Mouse (Mus musculus) intestine, embryonic 15.5 days (tissue): Measurements from ENCODE around the gene Fopnl. TPM values are rescaled to one million over a fixed set of nuclear protein-coding genes. Genes with fewer than 3 reads are reported as not detected.

Source experiments
- ATAC-seq: fragments of 200-750 bp; cut with Nextera tagmentation; 2 replicates; pipeline ENCODE4 v1.8.0; 2017; ENCODE audit warnings: moderate TSS enrichment, moderate library complexity
- H3K27ac ChIP-seq: fragments of 300-500 bp; sonication (generic); 2 replicates; pipeline ENCODE4 v1.5.1; 2015; ENCODE audit warnings: mild to moderate bottlenecking, inconsistent platforms
- H3K27me3 ChIP-seq: fragments of 300-500 bp; sonication (generic); replicated peaks from 2 replicates; pipeline ENCODE4 v1.6.1; 2015; ENCODE audit warnings: inconsistent platforms
- H3K36me3 ChIP-seq: fragments of 300-500 bp; sonication (generic); 2 replicates; pipeline ENCODE4 v1.6.1; 2015; ENCODE audit warnings: inconsistent platforms
- H3K4me1 ChIP-seq: fragments of 300-500 bp; sonication (generic); replicated peaks from 2 replicates; pipeline ENCODE4 v1.6.1; 2015; ENCODE audit warnings: inconsistent platforms
- H3K4me2 ChIP-seq: fragments of 300-500 bp; sonication (generic); replicated peaks from 2 replicates; pipeline ENCODE4 v1.6.1; 2015; ENCODE audit warnings: mild to moderate bottlenecking, inconsistent platforms
- H3K4me3 ChIP-seq: fragments of 300-500 bp; sonication (generic); replicated peaks from 2 replicates; pipeline ENCODE4 v1.5.1; 2015; ENCODE audit warnings: inconsistent platforms
- H3K9ac ChIP-seq: fragments of 300-500 bp; sonication (generic); 2 replicates; pipeline ENCODE4 v1.6.1; 2015; ENCODE audit warnings: inconsistent platforms
- H3K9me3 ChIP-seq: fragments of 300-500 bp; sonication (generic); 2 replicates; pipeline ENCODE4 v1.6.1; 2016; ENCODE audit warnings: inconsistent platforms
- WGBS: fragments of 180-500 bp; shearing (Covaris S2); methylation state at CpG from one replicate; pipeline ENCODE4 v1.1.7; 2015; 5-methylcytosine and 5-hydroxymethylcytosine counted together
- polyA plus RNA-seq: library from polyadenylated mRNA; unstranded; fragments of >200 nt; fragmentation: Nextera tagmentation; extraction: Ambion mirVana; gene quantifications from 2 replicates; pipeline ENCODE4 v1.2.1, GENCODE M21; 2015

The Fopnl gene
- polyA plus RNA-seq, 1 experiment from 2014 or later = 127 TPM

- Histone ChIP-seq H3K9me3 (no peaks in the 10 kb centered on the region), H3K9ac (no peak overlapping the region), H3K4me3 (no peak overlapping the region), H3K27me3 (no peaks in the 10 kb centered on the region), H3K27ac (no peak overlapping the region), H3K36me3 (peaks cover 14% of the 10 kb centered on the region), H3K4me1 (0 out of 2 replicates have a peak, but pooled peaks cover 2% of the 10 kb centered on the region), H3K4me2 (no peak overlapping the region)
- ATAC-seq = peak; percentile 85
- 64% methylated on average over 7 of the region's 7 CpGs for WGBS
Observed at GRCm38 (mm10) chr16:14303676-14304075, 13.5 kb downstream of the Fopnl start.

GRCm38 (mm10) chr16:14303148-14303547 lies 14.1 kb downstream of the Fopnl start:
- Histone ChIP-seq H3K4me2 (no peak overlapping the region), H3K27ac (no peak overlapping the region), H3K36me3 (peaks cover 14% of the 10 kb centered on the region), H3K4me1 (0 out of 2 replicates have a peak, but pooled peaks cover 2% of the 10 kb centered on the region), H3K27me3 (no peaks in the 10 kb centered on the region), H3K9me3 (no peaks in the 10 kb centered on the region), H3K9ac (no peak overlapping the region), H3K4me3 (no peak overlapping the region)
- ATAC-seq = no peak
- 77% methylated on average over 2 of the region's 2 CpGs for WGBS

DNA sequence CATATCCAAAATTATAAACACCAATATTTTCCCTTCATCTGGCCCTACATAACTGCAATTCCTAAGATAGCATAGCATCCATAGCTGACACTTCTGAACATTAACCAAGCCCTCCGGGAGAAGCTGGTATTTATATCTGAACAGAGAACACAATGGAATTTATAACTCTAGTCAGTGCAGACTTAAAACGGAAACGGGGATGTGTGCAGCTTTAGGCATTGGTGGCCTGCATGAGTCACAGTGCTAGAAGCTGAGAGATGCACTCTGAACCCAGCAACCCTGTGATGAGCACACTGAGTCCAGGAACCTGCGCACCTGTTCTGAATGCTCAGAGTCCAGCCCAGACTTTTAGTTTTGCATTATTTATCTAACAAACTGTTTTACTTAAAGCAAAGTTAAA lies 18.7 kb downstream of the Fopnl start:
- Histone ChIP-seq H3K4me2 (no peak overlapping the region), H3K27me3 (no peaks in the 10 kb centered on the region), H3K27ac (no peak overlapping the region), H3K9ac (no peak overlapping the region), H3K4me3 (no peak overlapping the region), H3K9me3 (no peaks in the 10 kb centered on the region), H3K4me1 (no peaks in the 10 kb centered on the region; the same call in none of the 2 replicates), H3K36me3 (peaks cover 14% of the 10 kb centered on the region; the same call in 1 of the 2 replicates)
- 67% methylated on average over 4 of the region's 4 CpGs for WGBS
- no peak for ATAC-seq

DNA sequence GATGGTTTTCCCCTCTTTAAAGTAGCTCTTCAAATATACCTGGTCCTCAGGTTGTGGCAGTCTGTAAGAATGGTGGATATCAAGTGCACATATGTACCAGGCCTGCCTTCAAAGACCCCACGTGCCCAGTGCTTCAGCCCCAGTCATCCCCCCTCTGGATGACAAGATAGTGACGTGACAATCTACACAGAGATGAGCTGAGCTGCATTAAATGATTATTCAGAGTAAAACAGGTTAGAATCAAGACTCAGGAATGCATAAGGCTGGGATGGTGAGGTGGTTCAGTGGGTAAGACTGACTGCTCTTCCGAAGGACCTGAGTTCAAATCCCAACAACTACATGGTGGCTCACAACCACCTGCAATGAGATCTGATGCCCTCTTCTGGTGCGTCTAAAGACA lies 19.5 kb downstream of the Fopnl start:
- Histone ChIP-seq H3K4me2 (no peak overlapping the region), H3K4me1 (peaks cover 3% of the 10 kb centered on the region), H3K36me3 (peaks cover 12% of the 10 kb centered on the region; the same call in 1 of the 2 replicates), H3K4me3 (no peak overlapping the region), H3K9me3 (no peaks in the 10 kb centered on the region), H3K9ac (no peak overlapping the region), H3K27me3 (no peaks in the 10 kb centered on the region), H3K27ac (0 out of 2 replicates have a peak overlapping the region, but pooled peaks have one; percentile 56)
- WGBS = 95% methylated on average over 4 of the region's 4 CpGs
- no peak for ATAC-seq

DNA sequence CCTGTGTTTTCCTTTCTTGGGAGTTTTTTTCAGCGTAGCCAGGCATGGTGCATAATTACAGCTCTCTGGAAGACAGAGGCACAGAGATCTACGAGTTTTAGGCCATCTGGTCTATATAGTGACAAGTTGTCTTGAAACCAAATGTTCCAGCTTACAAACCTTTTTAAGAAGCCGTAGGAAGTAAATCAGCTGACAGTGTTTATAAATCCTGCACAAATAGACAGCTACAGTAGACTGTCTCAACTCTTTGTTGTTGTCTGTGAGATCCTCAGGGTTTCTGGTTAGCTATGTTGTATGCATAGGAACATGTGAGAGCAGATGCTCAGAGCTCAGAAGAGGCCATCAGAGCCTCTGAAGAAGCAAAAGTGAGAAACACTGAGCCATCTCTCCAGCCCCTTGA lies 20.1 kb downstream of the Fopnl start:
- Histone ChIP-seq H3K4me2 (no peak overlapping the region), H3K27ac (peak overlapping the region; percentile 56; the same call in 1 of the 2 replicates), H3K27me3 (no peaks in the 10 kb centered on the region), H3K36me3 (peaks cover 10% of the 10 kb centered on the region; the same call in 1 of the 2 replicates), H3K9ac (no peak overlapping the region), H3K4me3 (no peak overlapping the region), H3K4me1 (peaks cover 8% of the 10 kb centered on the region), H3K9me3 (no peaks in the 10 kb centered on the region)
- 60% methylated on average over 3 of the region's 3 CpGs for WGBS
- ATAC-seq = no peak

DNA sequence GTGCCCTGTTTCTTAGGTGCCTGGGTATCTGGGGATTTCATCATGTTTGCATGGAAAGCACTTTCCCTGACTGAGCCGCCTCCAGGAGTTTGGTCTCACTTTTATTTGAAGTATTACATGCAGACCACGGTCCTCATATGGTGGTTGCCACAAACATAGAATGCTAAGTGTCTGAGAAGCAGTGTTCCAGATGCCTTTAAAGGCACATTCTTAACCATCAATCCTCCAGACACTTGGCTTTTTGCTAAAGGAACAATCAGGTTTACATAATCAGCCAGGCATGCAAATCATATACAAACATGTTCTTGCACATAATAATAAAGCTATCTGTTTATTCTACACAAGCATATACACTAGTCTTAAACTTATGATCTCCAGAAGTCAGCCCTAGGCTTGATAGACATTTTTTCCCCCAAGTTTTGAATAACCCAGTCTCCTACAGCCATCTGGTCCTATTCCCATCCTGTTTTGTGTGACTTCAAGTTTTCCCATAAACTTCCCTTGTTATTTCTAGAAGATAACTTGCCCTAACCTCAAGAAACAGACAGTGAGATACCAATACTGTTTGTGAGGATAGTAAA lies 20.6 kb downstream of the Fopnl start:
- Histone ChIP-seq H3K4me2 (no peak overlapping the region), H3K27me3 (no peaks in the 10 kb centered on the region), H3K27ac (peak overlapping the region; percentile 56), H3K4me3 (no peak overlapping the region), H3K36me3 (peaks cover 9% of the 10 kb centered on the region; the same call in 1 of the 2 replicates), H3K4me1 (peaks cover 8% of the 10 kb centered on the region), H3K9me3 (no peaks in the 10 kb centered on the region), H3K9ac (no peak overlapping the region)
- no peak for ATAC-seq
- 43% methylated on average over 2 of the region's 2 CpGs for WGBS

GRCm38 (mm10) chr16:14295291-14295690 lies 21.9 kb downstream of the Fopnl start:
- H3K4me2 ChIP-seq = no peak overlapping the region
- H3K27ac ChIP-seq = no peak overlapping the region
- no peaks in the 10 kb centered on the region for H3K27me3 ChIP-seq
- peaks cover 7% of the 10 kb centered on the region; the same call in 1 of the 2 replicates for H3K36me3 ChIP-seq
- no peaks in the 10 kb centered on the region for H3K9me3 ChIP-seq
- 80% methylated on average over 2 of the region's 2 CpGs for WGBS
- peaks cover 8% of the 10 kb centered on the region for H3K4me1 ChIP-seq
- no peak overlapping the region for H3K9ac ChIP-seq
- ATAC-seq = no peak
- H3K4me3 ChIP-seq = no peak overlapping the region

- Histone ChIP-seq H3K4me1 (peaks cover 8% of the 10 kb centered on the region), H3K36me3 (no peaks in the 10 kb centered on the region), H3K27ac (peak overlapping the region; percentile 79), H3K4me3 (peak overlapping the region; percentile 24), H3K9ac (no peak overlapping the region; the same call in none of the 2 replicates), H3K4me2 (peak overlapping the region; percentile 59), H3K9me3 (no peaks in the 10 kb centered on the region), H3K27me3 (no peaks in the 10 kb centered on the region)
- WGBS = 12% methylated on average over 31 of the region's 31 CpGs
- peak; percentile 79 for ATAC-seq
Observed at GRCm38 (mm10) chr16:14292205-14293199, 24.7 kb downstream of the Fopnl start.

- WGBS = 3% methylated on average over 16 of the region's 16 CpGs
- Histone ChIP-seq H3K4me3 (peak within 1 kb of the TSS; percentile 24), H3K36me3 (no peaks in the 10 kb centered on the region), H3K9me3 (no peaks in the 10 kb centered on the region), H3K4me2 (peak within 1 kb of the TSS; percentile 59), H3K9ac (peak within 1 kb of the TSS; percentile 29), H3K27ac (peak within 1 kb of the TSS; percentile 79), H3K4me1 (peaks cover 8% of the 10 kb centered on the region), H3K27me3 (no peaks in the 10 kb centered on the region)
- ATAC-seq = peak; percentile 78
Observed at GRCm38 (mm10) chr16:14291223-14291622, 26.0 kb downstream of the Fopnl start, which contains the start of gene Myh11. TSS of gene Myh11 (minus strand) at chr16:14291372.

DNA sequence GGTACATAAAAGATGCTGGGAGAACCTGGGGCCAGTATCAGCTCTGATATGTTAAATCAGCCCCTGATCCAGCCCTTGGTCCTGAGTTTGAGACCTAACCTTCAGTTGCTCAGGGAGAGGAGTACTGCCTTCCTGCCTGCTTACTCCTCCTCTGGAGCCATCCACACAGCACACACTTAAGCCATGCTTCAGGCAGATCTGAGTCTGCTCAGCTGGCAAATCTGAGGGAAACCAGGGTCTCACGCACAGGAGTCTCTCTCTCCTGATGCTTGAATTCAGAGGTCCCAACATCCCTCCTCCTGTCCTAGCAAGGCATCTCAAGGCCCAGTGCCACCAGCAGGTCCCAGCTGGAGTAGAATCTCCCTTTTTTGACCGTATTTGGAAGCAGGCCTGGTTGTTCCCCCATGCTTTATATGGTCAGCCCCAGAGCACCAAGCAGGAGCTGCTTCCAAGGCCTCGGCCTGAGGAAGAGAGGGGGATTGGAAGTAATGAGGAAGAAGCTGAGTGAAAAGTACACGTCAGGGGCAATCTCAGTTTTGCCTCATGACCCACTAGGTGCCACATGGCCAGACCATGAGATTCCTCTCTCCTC lies 44.7 kb downstream of the Fopnl start:
- Histone ChIP-seq H3K27ac (peak overlapping the region; percentile 36), H3K9me3 (no peaks in the 10 kb centered on the region), H3K4me2 (no peak overlapping the region), H3K4me1 (no peaks in the 10 kb centered on the region), H3K4me3 (no peak overlapping the region), H3K27me3 (no peaks in the 10 kb centered on the region), H3K36me3 (no peaks in the 10 kb centered on the region), H3K9ac (no peak overlapping the region)
- ATAC-seq = peak; percentile 53; the same call in 1 of the 2 replicates
- 39% methylated on average over 4 of the region's 4 CpGs for WGBS

GRCm38 (mm10) chr16:14265203-14265920 lies 51.8 kb downstream of the Fopnl start:
- H3K36me3 ChIP-seq = no peaks in the 10 kb centered on the region
- H3K9ac ChIP-seq = no peak overlapping the region
- no peak overlapping the region for H3K27ac ChIP-seq
- H3K4me2 ChIP-seq = no peak overlapping the region
- no peaks in the 10 kb centered on the region for H3K9me3 ChIP-seq
- no peak for ATAC-seq
- WGBS = 34% methylated on average over 4 of the region's 4 CpGs
- H3K4me3 ChIP-seq = no peak overlapping the region
- H3K4me1 ChIP-seq = no peaks in the 10 kb centered on the region
- no peaks in the 10 kb centered on the region for H3K27me3 ChIP-seq
